Mouse (Mus musculus) adrenal gland, postnatal 10 days (tissue): ENCODE data around the gene Scrn3. TPM values are rescaled to one million over a fixed set of nuclear protein-coding genes. Genes with fewer than 3 reads are reported as not detected.

Experiments
- DNase-seq: peaks from one replicate; pipeline ENCODE4 v3.0.0; 2021; ENCODE audit warnings: mixed read lengths
- long read RNA-seq, 2 experiments: library from polyadenylated mRNA; stranded (forward); transcript quantifications; one replicate each; pipeline ENCODE4 v2.0.0; 2021
- total RNA-seq, 2 experiments: library from RNA; stranded (reverse); gene quantifications; 2 replicates each; pipeline ENCODE4 v1.2.3; 2021

Scrn3 gene
- total RNA-seq: 10 to 100 TPM; 19.8 to 21.9 TPM
- long read RNA-seq, experiment 1, transcript Scrn3-202 (4 exons, 1,897 nt): minor isoform, 7 of 20 reads
- long read RNA-seq, experiment 1, transcript Scrn3-201 (8 exons, 3,309 nt): major isoform, 8 of 20 reads
- long read RNA-seq, experiment 1, partial matches to known transcripts: 2 of 20 reads
- long read RNA-seq, experiment 1, other reads (novel, unspliced or antisense): 3 of 20 reads
- long read RNA-seq, experiment 2, transcript Scrn3-201 (8 exons, 3,309 nt): major isoform, 6 of 14 reads
- long read RNA-seq, experiment 2, partial matches to known transcripts: 1 of 14 reads
- long read RNA-seq, experiment 2, other reads (novel, unspliced or antisense): 3 of 14 reads

DNA sequence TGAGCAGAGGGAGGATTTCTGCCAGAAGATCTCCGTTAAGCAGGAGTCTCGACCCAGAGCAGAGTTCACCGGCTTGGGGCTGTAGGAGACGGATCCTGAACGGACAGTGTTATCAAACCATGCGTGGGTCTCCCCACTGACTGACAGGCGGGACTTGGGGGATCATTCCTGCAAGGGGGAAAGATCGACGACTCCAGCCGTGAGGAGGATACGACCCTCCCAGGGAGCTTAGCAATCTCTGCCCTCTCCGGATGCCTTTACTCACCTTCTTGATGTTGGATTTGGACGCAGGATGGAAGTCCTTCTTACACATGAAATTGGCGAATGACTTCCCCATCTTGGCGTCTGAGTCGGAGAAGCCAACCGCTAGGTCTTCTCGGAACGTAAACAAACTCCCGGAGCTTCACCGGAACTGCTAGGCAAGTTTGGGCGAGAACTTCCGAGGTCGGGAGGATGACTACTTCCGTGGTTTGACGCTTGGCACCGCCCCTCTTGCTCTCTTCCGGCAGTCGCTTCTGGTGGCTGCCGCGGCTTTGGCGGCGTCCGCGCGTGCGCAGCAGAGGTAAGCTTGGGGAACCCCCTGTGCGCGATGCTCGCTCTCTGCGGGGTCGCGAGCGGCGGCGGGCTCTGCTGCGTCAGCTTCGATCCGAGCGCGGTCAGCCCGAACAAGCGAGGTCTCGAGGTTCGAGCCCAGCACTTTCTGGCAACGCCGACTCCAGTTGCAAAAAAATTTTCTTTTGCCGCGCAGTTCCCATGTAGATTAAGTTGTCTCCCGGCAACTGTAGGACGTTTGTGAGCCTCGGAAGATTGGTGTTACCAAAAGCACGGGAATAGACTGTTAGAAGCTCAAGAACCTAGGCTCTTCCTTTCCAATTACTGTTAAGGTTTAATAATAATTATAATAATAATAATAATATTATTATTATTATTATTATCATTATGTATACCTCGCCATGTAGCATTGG, at the start of gene Scrn3, which contains the start of gene Cir1:
TSS of gene Scrn3 (plus strand) at position 450 of the 965 bp plus-strand sequence.
TSS of gene Cir1 (minus strand) at position 550 of the 965 bp plus-strand sequence.
- peak; percentile 95 for DNase-seq

DNA sequence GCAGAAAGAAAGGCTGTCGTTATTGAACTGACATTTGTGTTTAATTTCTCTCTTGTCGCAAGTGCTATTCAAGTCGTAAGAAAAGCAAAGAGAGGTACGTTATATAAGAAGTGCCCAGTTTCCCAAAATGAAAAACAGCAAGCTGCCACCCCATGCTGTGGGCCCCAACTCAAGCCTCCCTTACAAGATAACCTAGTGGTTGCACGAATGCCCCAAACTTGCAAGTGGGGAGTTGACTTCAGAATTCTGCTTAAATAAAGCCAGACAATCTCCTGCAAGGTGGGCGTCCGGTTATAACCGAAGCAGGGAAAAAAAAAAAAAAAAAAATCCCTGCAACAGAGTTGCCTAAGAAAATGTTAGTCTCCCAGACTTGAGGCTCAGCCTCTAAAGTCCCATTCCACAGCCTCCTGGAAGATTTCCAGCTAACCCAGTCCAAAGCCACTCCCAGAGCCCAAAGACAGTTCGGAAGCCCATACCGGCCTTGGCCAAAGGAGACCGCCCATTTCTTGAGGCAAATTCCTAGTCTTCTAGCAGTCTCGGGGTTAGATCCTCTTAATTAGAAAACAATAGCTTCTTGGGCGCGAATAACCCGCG, 49.1 kb upstream of the Scrn3 start:
- no peak for DNase-seq

DNA sequence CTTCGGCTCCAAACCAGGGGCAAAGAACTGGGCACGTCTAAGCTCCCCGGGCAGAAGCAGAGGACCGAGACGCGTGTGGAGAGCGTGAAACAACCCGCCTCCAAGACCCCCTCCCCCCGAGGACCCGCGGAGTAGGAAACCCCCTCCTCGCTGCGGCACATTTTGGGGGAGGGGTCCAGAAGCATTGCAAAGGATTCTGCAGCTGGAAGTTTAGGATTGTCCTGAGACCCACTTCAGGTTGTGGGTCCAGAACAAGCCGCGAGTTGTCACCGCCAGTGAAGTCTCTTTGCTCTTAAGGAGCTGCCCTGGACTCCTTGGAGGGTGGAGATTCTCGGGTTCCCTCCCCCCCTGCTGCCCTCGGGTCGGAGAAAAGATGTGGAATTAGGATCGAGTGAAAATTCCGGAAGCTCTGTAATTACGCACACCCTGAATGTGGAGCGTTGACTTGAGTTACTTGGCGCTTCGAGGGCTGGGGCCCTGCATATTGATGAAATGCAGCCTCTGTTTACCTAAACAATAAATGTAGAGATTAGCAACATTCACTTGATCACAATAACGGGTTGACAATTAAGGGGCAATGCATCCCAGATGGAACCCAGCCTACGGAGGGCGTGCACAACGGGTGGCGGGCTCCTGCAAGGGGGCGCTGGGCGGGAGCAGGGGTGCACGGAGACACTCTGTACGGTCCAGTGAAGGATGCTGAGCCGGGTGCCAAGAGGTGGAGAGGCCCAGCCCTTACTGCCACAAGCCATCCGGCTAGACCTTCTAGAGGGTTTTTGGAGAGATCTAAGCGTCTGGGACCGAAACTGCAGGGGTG, 48.4 kb upstream of the Scrn3 start:
- DNase-seq: no peak

DNA sequence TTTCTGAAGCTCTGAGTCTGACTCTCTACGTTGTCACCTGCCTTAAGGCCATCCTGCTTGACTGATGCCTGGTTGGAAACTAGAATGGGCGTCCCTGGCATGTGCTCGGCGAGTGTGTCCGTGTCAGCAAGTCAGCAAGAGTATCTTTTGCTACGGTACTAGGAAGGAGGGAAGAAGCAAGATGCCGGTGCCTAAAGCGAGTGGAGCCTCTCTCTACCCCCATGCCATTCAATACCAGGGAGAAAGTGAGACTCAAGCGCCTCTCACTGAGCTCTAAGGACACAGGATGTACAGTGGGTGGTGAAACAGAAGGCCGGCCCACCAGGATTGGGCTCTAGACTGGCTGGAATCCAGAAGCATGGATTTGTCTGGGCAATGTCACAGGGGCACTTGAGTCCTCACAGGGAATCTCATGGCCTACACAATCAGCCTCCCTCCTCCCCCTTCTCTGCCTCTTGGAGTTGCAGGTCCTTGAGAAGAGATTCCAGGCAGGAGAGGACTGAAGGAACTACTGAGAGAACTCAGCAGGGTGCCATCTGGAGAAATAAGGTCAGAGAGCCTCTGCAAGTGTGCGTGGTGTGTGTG, 47.7 kb upstream of the Scrn3 start:
- DNase-seq: no peak

DNA sequence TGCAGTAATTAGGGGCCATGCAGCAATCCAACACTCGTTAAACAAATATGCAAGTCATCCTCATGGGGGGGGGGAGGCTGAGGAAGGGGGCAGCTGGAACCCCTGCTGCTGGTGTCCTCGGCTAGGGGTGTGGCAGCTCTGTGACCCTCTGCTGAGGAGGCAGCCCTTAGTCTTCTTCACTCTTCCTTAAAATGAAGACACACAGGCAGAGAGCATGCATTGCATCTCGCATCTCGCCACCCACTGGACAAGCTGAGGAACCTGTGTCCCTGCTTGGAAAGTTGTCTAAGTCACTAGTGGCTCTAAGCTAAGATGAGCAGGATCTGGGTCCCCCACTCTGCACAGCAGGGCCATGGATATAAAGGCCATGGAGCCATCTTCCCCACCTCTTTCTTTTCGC, 46.4 kb upstream of the Scrn3 start:
- DNase-seq: no peak

DNA sequence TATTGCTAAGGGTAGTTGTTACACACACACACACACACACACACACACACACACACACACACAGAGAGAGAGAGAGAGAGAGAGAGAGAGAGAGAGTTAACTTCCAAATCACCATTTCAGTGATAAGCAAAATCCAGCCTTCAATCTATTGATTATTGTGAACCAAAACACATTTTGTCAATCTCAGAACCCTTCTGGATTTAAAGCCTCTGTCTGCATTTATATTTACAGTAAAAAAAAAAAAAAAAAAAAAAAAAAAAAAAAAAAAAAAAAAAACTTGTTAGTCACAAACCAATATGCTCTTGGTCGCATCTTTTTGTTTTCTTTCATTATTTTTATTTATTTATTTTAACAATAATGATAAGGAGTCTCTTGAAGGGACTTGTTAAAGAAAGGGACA, 45.8 kb upstream of the Scrn3 start:
- no peak for DNase-seq

DNA sequence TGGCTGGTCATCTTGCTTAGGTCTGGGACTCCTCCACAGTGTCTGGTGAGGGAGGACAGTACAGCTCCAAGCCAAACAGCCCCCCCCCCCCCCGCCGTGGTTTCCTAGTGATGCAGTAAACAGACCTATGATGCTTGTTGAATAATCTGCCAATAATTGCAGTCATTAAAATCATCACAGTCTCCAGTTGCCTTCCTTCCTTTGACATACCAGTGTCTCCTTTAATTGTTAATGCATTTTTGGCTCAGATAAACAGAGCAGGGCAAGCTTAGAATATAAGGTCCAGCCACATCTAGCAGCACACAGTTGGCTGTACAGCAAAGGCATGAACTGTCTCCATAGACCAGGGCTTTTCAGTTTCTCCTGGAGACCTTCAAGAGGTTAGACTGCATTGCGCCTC, 45.2 kb upstream of the Scrn3 start:
- no peak for DNase-seq

DNA sequence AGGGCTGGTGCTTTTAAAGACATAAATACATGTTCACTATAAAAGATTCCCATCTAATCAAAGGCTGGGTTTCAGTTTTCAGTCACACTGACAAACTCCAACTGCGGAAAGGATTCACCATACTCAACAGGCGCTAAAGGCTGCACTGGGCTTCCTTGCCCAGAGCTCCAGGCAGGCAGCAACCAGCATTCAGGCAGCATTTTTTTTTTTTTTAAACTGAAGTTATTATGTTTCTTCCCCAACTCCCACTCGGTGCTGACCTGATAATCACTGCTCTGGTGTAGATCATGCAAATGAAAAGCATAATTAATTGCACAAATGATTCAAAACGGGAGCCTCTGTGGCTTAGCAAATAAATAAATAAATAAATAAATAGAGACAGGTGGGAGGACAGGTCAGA, 44.6 kb upstream of the Scrn3 start:
- no peak for DNase-seq

DNA sequence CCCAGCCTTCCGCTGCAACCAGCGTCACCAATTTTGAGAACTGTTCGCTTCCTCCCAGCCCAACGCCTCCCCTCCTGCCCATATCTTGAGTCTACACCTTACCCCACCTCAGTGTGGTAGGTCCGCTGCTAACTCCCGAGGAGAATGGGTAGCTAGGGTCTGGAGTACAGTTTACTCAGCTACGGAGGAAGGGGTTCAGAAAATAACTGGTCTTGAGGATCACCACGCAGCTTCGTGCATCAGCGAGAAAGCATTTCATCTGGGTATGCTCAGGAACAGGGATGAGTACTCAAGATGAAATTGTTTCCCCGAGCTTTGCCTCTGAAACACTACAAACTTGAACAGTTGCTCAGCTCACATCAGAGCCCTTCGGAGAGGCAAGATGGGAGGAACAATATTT, 44.1 kb upstream of the Scrn3 start:
- no peak for DNase-seq

DNA sequence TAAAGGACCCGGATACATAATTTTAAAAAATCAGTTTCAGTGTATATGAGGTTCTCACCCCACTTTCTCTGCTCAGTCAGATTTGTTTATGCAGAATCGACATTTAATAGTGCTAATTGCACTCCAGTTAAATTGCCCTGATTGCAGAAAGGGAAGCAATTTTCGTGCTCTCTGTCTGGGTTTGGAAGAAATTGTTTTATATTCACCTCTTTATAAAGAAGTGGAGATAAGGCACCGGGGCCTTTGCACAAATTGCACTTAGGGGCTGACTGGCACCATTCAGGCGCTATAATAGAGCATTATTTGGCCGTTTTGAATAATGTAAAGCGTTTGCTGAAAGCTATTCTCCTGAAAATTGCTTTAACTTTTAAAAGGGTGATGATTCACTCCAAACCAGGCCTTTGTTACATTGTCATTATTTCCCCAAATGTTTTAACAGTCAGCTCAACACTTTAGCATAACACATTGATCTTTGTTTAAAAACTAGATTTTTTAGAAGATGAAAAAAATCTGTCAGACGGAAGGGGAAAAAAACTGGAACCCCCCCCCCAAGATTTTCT, 43.5 kb upstream of the Scrn3 start:
- DNase-seq: no peak

DNA sequence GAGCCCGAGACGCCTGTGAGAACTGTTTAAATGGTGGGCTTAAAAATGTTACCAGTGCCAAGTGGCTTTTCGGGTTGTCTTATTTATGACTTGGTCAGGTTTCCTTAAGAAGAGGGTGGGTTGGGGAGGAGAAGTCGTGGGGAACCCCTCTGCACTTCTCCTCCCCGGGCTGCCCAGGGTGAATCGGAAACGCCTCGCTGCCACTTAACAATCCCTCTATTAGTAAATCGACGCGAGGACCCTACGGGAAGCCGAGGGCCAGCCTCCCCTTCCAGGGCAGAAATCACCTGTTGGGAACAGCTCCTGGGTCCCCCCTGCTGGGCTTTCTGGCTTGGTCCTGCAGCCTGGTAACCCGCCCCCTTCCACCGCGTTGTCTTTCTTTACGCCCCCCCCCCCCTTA, 42.7 kb upstream of the Scrn3 start:
- no peak for DNase-seq

DNA sequence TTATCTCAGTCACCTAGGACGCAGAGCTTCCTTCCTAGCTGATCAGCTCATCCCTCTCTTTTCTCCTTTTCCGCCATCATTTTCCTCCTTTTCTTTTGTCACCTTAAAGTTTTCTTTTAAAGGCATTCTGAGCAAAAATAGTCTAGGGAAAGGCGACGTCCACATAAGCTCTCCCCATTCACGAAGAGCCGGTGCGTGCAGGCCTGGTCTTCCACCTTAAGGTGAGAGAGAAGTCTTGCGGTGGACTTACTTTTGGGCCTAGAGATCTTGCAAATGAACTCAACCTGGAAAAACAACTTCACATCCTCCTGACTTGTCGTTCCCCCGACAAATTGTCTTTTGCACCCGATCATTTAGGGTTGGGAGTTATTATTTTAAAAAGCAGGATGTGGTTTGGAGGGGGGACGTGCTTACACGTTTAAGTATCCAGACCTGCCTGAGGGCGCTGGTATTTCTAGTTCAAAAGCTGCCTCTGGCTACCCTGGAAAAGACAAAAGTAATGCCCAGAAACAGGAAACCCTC, 42.3 kb upstream of the Scrn3 start:
- DNase-seq: no peak

DNA sequence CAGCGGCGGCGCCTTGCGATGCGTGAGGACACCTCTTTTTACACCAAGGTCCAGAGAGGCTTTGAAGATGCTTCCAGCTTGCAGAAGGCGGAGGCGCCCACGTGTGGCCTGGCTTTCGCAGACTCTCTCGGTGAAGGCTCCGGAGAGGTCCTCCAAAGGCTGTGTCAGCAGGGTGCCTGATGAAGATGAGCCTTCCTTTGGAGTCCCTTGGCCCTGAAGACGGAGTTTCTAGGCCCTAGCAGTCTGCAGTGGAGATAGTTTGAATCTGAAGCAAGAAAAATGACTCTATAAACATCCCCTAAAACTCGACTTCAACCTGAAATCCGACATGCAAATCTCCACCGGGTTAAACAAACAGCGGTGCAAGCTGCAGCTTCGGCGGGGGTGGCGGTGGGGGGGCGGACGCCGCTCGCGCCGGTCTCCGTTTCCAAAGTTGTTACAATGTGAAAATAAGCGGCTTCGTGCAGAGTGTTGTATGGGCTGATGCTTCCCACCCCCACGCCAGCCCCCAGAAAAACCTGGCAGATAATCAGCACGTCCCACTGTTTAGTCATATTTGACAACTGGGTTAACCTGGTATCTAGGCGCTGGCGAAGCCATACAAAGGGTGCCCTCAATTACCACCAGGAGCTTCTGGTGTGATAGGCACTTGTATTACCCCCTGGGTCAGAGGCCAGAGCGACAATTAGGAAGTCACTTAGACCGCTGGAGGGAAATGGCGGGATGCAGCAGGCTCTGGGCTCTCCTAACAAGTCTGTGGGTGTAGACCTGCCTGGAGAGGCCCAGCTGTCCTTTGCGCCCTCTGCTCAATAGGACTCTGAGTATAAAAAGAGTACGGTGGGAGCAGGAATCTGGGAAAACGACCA, 41.6 kb upstream of the Scrn3 start:
- DNase-seq: no peak

DNA sequence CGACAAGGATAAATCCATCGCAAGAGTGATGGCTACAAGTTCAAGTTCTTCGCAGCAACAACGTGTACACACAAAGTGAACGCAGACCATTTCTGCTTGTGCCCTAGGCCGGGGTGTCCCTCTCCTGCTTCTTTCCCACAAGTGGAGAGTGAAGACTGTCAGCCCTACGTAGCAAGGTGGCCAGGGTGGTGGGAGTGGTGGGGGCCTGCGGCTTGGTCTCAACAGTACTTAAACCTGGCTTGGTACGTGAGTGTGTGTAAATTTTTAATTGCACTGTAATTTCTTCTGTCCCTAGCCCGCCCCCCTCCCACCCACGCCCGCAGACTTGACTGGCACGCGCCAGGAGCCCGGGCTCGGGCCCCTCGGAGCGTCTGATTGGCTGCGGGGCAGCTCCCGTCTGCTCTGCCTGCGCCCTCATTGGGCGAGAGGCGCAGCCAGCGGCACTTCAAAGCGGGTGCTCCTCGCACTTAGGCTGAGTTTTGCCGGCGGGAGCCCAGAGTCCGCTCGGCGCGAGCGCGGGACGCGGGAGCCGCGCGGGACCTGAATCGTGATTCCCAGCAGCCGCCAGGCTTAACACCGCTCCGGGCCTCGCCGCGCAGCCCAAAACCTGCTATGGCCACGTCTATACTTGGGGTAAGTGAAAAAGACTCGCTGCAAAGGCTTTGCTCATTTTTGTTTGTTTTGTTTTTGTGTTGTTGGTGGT, 40.8 kb upstream of the Scrn3 start, which contains the start of gene Sp9:
TSS of gene Sp9 (plus strand) at position 467 of the 703 bp plus-strand sequence.
- DNase-seq: no peak

DNA sequence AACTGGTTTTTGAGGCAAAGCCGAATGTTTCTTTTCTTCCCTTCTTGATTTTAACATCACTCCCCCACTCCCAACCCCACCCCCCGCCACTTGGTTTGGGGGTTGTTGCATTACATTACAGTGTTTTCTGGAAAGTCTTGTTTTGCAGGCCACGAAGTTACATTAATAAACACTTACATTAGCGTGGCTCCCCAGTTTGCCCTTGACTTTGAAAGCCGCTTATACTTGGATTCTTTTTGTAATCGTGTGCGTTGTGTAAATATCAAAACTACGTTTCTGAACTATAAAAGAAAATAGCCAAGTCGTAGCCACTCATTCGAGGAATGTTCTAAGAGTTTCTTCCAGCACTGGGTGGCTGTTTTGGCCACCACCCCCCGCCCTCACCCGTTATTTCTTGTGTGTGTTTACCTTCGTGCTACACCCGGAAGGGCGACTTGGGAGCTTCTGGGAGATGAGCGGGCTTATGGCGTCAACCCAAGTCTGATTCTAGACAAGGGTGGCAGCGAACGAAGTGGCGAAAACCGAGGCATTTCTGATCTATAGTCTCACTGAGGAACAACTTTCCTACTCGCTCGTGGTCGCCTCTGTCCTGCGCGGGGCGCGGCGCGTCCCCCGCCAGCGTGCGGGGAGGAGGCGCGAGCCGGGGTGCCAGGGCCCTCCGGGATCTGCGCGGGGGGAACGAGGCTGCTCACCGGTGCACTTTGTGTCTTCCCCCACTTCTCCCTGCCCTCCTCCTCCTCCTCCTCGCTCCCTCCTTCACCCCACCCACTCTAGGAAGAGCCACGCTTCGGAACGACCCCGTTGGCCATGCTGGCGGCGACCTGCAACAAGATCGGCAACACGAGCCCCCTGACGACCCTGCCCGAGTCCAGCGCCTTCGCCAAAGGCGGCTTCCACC, 39.8 kb upstream of the Scrn3 start:
- no peak for DNase-seq

DNA sequence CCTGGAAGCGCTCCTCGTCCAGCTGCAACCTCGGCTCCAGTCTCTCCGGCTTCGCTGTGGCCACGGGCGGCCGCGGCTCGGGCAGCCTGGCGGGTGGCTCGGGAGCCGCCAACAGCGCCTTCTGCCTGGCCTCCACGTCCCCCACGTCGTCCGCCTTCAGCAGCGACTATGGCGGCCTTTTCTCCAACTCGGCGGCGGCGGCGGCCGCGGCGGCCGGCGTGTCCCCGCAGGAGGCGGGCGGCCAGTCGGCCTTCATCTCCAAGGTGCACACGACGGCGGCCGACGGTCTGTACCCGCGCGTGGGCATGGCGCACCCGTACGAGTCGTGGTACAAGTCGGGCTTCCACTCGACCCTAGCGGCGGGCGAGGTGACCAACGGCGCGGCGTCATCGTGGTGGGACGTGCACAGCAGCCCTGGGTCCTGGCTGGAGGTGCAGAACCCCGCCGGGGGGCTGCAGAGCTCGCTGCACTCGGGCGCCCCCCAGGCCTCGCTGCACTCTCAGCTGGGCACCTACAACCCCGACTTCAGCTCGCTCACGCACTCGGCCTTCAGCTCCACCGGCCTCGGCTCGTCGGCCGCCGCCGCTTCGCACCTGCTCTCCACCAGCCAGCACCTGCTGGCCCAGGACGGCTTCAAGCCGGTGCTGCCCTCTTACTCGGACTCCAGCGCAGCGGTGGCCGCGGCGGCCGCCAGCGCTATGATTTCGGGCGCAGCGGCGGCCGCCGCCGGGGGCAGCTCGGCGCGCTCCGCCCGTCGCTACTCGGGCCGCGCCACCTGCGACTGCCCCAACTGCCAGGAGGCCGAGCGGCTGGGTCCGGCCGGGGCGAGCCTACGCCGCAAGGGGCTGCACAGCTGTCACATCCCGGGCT, 38.9 kb upstream of the Scrn3 start:
- DNase-seq: no peak
